Mouse (Mus musculus) thymus, adult 2 months (tissue): ENCODE data around the gene Zfyve9.

Experiments used
- CTCF ChIP-seq: fragments of 200-500 bp; IDR thresholded peaks from 2 replicates; pipeline ENCODE4 v1.5.1; 2012; ENCODE audit warnings: mild to moderate bottlenecking, control low read depth, low read length, moderate library complexity, borderline replicate concordance; ENCODE audit not compliant: control insufficient read depth, poor library complexity, insufficient read depth; ENCODE audit errors: extremely low read depth
- POLR2A ChIP-seq: fragments of 200-500 bp; IDR thresholded peaks from 2 replicates; pipeline ENCODE4 v1.6.1; 2012; ENCODE audit warnings: mild to moderate bottlenecking, low read length, control low read depth, moderate library complexity; ENCODE audit not compliant: control insufficient read depth, poor library complexity, insufficient read depth; ENCODE audit errors: extremely low read depth

- TF ChIP-seq POLR2A (no peak), CTCF (no peak)
These were observed 151.2 kb downstream of the Zfyve9 start for GRCm38 (mm10) chr4:108629363-108629880.
